Mouse (Mus musculus): ENCODE data around the gene Pdk2.

The Pdk2 gene

DNA sequence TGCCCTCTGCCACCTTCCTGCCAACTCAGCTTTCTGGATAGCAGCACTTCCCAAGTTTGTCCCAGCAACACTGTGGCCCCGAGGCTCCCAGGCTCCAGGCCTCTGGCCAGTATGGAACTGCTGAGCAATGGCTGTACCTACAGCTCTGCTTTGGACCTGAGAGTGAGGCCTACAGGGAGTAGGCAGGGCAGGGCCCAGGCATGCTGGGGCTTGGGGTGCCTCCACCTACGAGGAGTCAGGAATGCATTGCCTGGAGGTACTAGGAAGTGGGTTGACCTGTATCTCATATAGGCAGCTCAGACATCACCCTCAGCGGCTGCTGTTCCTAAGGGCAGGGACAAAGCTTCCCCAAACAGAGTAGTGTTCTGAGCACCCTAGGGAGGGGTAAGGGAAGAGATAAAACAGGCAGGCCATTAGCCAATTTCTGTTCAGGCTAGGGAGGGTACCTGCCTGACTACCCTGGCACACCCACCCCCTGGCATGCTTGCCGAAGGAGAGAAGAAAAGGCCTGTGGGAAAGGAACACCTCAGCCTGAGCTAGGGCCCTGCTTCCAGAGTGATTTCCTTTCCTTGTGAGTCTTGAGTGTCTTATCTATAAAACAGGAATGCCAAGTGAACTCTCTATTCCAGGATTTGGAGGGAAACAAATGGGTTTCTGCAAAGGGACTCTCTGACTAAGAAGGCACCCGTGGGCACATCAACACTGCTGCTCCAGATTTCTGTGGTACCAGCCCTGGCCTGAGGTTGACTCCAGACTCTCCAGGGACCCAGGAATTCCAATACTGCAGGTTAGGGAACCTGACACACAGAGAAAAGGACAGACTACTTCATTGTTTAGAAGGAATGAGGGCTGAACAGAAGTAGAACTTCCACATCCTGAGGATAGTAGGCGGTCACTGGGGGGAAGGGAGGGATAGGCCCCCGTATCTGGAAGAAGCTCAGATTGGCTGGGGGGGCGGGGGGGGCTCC is 29.3 kb upstream of the Pdk2 start:
- DNase-seq = no peak

GRCm38 (mm10) chr11:95069226-95069957 is 28.2 kb upstream of the Pdk2 start:
- no peak for DNase-seq

GRCm38 (mm10) chr11:95056768-95057501 is 15.8 kb upstream of the Pdk2 start:
- DNase-seq = no peak

DNA sequence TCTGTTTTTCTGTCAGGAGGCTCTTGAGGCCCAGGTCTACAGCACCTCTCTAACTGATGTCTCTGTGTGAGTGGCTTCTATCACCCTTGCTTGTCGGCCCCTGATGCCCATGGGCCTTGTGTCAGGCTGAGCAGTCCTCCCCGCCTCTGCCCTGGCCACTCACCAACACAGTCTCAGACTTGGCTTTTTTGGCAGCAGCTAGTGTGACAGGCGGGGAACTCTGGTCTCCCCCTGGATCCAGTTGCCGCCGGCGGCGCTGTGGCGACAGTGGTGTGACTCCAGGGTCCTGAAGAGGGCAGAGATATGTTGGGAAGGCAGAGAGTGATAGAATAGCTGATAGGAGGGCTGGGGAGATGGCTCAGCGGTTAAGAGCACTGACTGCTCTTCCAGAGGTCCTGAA is 11.9 kb upstream of the Pdk2 start:
- DNase-seq = no peak

GRCm38 (mm10) chr11:95046980-95047680 is 6.0 kb upstream of the Pdk2 start:
- peak; percentile 55 to 71 for DNase-seq

DNA sequence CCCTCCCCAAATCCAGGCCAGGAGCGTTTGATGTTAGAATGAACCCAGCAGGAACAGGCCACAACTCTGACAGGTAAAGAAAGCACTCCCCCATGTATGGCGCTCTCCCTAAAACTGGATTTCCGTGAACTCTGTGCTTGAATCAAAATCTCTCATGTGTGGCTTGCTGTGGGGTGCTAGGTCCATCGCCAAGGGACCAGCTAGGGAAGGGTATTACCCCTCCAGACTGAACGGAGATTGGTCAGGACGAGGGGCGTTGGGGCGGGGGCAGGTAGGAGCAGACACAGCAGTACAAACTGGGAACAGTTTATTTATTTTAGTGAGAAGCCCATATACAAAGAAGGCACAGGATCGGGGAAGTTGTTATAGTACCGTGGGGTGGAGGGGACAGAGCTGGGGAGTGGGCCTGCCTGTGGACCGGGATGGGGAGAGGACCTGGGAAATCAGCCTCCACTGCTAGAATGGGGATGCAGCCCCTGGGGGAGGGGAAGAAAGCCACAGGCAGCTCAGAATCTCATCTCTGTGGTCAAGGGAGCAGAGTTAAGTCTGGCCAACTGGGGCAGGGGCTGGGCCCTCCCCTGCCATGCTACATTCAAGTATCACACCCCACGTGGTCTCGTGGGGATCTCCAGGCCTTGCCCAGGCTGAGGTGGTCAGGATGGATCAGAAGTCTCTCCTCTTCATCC is 3.2 kb upstream of the Pdk2 start:
- no peak for DNase-seq

DNA sequence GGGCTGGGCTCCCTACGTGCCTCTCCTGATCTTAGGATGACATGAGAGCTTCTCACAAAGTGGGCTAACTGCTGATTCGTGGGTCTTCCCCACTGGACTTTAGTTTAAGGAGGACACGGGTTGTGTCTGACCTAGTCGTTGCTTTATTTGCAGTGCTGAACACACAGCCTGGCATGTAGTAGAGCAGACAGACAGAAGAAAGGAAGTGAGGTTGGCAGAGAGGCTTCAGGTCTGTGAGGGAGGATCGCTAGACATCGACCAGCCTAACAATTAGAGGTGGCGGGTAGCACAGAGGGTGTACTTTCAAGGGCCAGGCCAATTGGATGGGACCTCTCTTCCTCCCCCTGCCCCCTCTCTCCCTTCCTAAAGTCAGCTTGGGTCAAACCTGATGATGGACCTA is 2.5 kb upstream of the Pdk2 start:
- no peak for DNase-seq

DNA sequence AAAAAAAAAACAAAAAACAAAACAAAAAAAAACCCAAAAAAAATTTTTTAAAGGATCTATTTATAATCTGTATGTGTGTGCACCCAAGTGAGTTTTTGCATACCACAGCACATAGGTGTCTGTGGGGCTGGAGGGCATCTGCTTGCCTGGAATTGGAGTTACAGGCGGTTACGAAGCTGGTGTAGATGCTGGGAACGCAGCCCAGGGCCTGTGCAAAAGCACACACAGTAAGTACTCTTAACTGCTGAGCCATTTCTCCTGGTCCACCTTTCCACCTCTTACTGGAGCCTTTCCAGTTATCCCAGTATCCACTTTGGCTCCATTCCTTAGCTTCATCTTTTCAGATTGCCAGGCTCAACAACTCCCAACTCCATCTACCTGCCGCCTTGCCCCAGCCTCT is 1.9 kb upstream of the Pdk2 start:
- no peak for DNase-seq

- peak; percentile 83 to 92 for DNase-seq
These were observed 942 bp upstream of the Pdk2 start for GRCm38 (mm10) chr11:95042096-95042495.

GRCm38 (mm10) chr11:95040491-95041138 is 539 bp downstream of the Pdk2 start:
- DNase-seq = peak; percentile 81 to 82

DNA sequence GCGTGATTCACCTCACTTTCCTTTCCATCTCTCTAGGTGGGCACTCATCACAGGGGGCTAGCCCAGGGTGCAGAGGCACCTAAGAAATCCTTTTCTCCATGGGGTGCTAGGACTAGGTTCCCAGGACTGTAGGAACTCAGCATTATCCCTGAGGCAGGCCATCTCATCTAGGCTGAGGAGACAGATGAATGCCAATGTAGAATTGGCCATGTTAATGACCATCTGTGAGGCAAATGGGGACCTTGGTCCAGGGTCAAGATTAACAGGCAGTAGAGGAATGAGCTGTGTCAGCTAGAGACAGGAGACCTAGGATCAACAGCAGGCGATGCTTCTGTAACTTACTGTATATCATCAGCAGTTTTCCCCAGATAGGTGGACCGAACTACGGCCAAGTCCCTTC is 1.4 kb downstream of the Pdk2 start:
- peak; percentile 65 to 77 for DNase-seq

GRCm38 (mm10) chr11:95038818-95039655 is 2.1 kb downstream of the Pdk2 start:
- peak in 1 of 2 experiments; percentile 34 for DNase-seq

GRCm38 (mm10) chr11:95038156-95038817 is 2.9 kb downstream of the Pdk2 start:
- DNase-seq = peak in 1 of 2 experiments; percentile 35

DNA sequence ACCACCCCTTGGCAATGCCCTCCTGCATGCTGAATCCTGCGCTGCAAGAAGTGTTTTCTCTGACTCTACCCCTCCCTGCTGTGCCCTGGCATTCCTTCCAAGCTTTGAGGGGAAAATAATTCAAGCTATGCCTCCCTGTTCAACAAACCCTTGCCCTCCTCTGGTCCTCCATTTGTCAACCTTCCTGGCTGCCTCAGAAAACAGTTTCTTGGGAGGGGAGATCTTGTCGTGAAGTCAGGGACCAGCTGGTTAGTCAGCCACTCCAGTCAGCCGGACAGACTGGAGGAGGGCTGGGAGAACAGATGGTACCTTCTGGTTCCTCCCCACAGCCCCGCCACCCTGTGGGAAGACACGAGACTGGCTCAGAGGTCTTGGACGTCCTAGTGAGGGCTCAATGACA is 3.8 kb downstream of the Pdk2 start:
- peak; percentile 81 for DNase-seq

DNA sequence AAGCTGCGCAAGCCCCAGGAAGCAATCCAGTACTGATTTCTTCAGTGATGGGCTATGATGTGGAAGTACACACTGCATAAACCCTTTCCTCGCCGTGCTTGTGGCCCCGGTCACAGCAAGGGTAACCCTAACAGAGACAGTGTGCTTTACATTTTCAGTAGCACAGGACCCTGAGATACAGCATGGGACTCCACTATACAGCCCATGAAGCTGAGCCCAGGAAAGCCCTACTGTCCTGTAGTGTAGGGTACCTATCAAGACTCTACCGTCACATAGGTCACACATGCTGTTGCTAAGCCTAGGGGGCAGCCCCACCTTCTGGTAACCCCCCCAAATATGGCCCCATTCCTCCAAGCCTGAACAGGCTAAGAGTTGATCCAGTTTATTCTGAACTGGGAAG is 4.6 kb downstream of the Pdk2 start:
- DNase-seq = no peak

- DNase-seq = no peak
These were observed 6.3 kb downstream of the Pdk2 start for GRCm38 (mm10) chr11:95034902-95035301.

DNA sequence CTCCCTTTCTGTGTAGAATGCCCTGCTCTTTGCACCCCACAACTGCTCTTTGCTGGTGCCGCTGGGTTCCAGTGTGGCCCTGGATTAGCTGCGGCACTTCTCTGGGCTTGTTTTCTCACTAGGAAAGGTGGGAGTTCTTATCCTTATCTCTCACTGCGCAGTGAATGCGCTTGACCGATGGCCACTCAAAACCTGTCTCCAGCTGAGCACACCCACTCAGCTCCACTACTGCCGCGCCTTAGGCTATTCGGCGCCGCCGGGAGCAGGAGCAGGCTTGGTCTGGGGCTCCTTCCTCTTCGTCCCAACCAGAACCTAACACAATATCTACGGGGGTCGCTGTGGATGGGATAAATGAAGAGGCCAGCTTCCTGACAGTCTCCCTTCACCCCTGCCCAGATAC is 7.5 kb downstream of the Pdk2 start:
- DNase-seq = peak in 1 of 2 experiments; percentile 7

GRCm38 (mm10) chr11:95032945-95033344 is 8.2 kb downstream of the Pdk2 start:
- no peak for DNase-seq

DNA sequence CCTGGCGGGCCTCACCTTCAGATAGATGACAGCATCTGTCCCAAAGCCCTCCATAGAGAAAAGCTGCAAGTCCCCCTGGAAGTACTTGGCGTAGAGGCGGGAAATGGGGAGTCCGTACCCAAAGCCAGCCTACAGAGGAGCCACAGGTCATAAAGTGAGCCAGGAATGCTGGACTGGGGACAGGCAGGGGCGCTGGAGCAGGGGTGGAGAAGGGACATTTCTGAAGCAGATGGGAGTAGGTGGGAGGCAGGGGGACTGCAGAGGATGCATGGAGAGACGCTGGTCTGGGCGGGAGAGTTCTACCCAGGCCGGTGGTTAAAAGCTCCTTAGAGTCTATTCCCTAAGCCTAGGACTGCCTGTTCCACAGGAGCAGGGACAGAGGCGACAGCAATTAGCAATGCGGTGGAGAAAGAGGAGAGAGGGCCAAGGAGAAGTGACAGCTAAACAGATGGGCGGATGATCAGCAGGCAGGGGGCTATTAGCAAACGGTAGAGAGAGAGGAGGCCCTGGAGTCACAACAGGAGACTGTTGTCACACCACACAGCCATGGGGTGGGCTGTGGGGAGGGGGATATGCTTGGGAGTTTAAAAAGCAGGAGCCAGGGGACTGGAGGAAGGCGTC is 13.2 kb downstream of the Pdk2 start:
- DNase-seq = no peak

Measured in cerebellum, postnatal 36 days (tissue).